Mouse (Mus musculus) stomach, postnatal 0 days (tissue): ENCODE measurements at regions not wholly inside any gene's neighbourhood (a gene's known extent, or its start where the extent isn't known, plus 50 kb on each side); places are given as distances from the start of the nearest gene placed in this dataset.

Experiments
- CTCF ChIP-seq: IDR thresholded peaks from 2 replicates; pipeline ENCODE4 v1.5.1; 2016; ENCODE audit warnings: antibody characterized with exemption, low read depth, mild to moderate bottlenecking, moderate library complexity
- EP300 ChIP-seq: optimal IDR thresholded peaks from 2 replicates; pipeline ENCODE3; 2016; ENCODE audit warnings: antibody characterized with exemption

GRCm38 (mm10) chr4:29307245-29307644 is 494.3 kb downstream of the Epha7 start:
- TF ChIP-seq CTCF (no peak), EP300 (no peak)
